In genomic region chr17:72889556-72890397, GRCm38 (mm10) we compare ENCODE assay signal across 8 mouse cellular contexts. TPM values are rescaled to one million over a fixed set of nuclear protein-coding genes. Genes with fewer than 3 reads are reported as not detected.
DNase-seq lines count a peak whose midpoint lies in the region; ATAC-seq and TF ChIP-seq lines count a peak whose summit lies in the region.

No protein-coding gene starts in this region.

- no peak for TF ChIP-seq POLR2A in bone marrow, adult 2 months (IDR thresholded peaks at IDR 0.05; ENCODE audit: borderline replicate concordance, control insufficient read depth, low read depth, low read length)
- TF ChIP-seq POLR2A in limb, embryonic 14.5 days (IDR thresholded peaks at IDR 0.05; ENCODE audit: borderline replicate concordance, extremely low read depth, insufficient read depth, insufficient read length) = no peak

- ATAC-seq in CD4-positive, CD25-positive, alpha-beta regulatory T cell, adult 4 months = peak; percentile 87
- no peak for ATAC-seq in embryonic facial prominence, embryonic 15.5 days (ENCODE audit: insufficient number of reproducible peaks, low FRiP score, low TSS enrichment, low read depth)
- no peak for ATAC-seq in heart, embryonic 13.5 days (ENCODE audit: extremely low read depth, insufficient number of reproducible peaks, low FRiP score, low TSS enrichment)
- peak; percentile 54 for ATAC-seq in kidney, embryonic 15.5 days (replicated peaks; ENCODE audit: low FRiP score)
- peak; percentile 37; the same call in 1 of the 2 replicates for ATAC-seq in limb, embryonic 14.5 days (ENCODE audit: low FRiP score, low read depth)
- peak; percentile 48 for ATAC-seq in neural tube, embryonic 11.5 days (ENCODE audit: insufficient read depth, low FRiP score, low TSS enrichment)

- H3K9ac ChIP-seq in embryonic facial prominence, embryonic 15.5 days = no peak overlapping the region
- H3K9ac ChIP-seq in heart, embryonic 13.5 days = 0 out of 2 replicates have a peak overlapping the region, but pooled peaks have one; percentile 33
- H3K9ac ChIP-seq in kidney, embryonic 15.5 days = no peak overlapping the region
- no peak overlapping the region for H3K9ac ChIP-seq in limb, embryonic 14.5 days (ENCODE audit: low read depth, low read length, severe bottlenecking)
- no peak overlapping the region for H3K9ac ChIP-seq in neural tube, embryonic 11.5 days (ENCODE audit: low read length)

- H3K4me2 ChIP-seq in embryonic facial prominence, embryonic 15.5 days (replicated peaks) = 0 out of 2 replicates have a peak overlapping the region, but pooled peaks have one; percentile 19
- peak overlapping the region; percentile 26; the same call in 1 of the 2 replicates for H3K4me2 ChIP-seq in heart, embryonic 13.5 days
- H3K4me2 ChIP-seq in kidney, embryonic 15.5 days = peak overlapping the region; percentile 35
- no peak overlapping the region for H3K4me2 ChIP-seq in limb, embryonic 14.5 days (replicated peaks; ENCODE audit: low read depth, low read length, severe bottlenecking)
- H3K4me2 ChIP-seq in neural tube, embryonic 11.5 days (ENCODE audit: low read depth) = 0 out of 2 replicates have a peak overlapping the region, but pooled peaks have one; percentile 19

- H3K27me3 ChIP-seq in embryonic facial prominence, embryonic 15.5 days = no peaks in the 10 kb centered on the region; the same call in 1 of the 2 replicates
- H3K27me3 ChIP-seq in heart, embryonic 13.5 days (replicated peaks) = no peaks in the 10 kb centered on the region
- no peaks in the 10 kb centered on the region for H3K27me3 ChIP-seq in kidney, embryonic 15.5 days
- no peaks in the 10 kb centered on the region for H3K27me3 ChIP-seq in limb, embryonic 14.5 days (ENCODE audit: control insufficient read depth, insufficient read depth, low read length)
- H3K27me3 ChIP-seq in neural tube, embryonic 11.5 days (ENCODE audit: control insufficient read depth, insufficient read depth, low read length) = no peaks in the 10 kb centered on the region

- H3K4me3 ChIP-seq in bone marrow, adult 2 months (replicated peaks; ENCODE audit: control insufficient read depth, low read depth, low read length) = no peak overlapping the region
- no peak overlapping the region for H3K4me3 ChIP-seq in embryonic facial prominence, embryonic 15.5 days (replicated peaks)
- no peak overlapping the region for H3K4me3 ChIP-seq in heart, embryonic 13.5 days
- H3K4me3 ChIP-seq in kidney, embryonic 15.5 days (replicated peaks) = no peak overlapping the region
- no peak overlapping the region for H3K4me3 ChIP-seq in limb, embryonic 14.5 days (replicated peaks; ENCODE audit: low read length)
- no peak overlapping the region for H3K4me3 ChIP-seq in neural tube, embryonic 11.5 days (ENCODE audit: low read depth, low read length)

- no peaks in the 10 kb centered on the region for H3K36me3 ChIP-seq in embryonic facial prominence, embryonic 15.5 days
- H3K36me3 ChIP-seq in heart, embryonic 13.5 days = no peaks in the 10 kb centered on the region
- H3K36me3 ChIP-seq in kidney, embryonic 15.5 days = no peaks in the 10 kb centered on the region
- H3K36me3 ChIP-seq in limb, embryonic 14.5 days (ENCODE audit: control insufficient read depth, insufficient read depth, low read length) = no peaks in the 10 kb centered on the region
- no peaks in the 10 kb centered on the region for H3K36me3 ChIP-seq in neural tube, embryonic 11.5 days (ENCODE audit: control insufficient read depth, insufficient read depth, low read length)

- whole genome bisulfite sequencing in bone marrow, adult 2 months = 36% methylated on average over 20 of the region's 20 CpGs
- WGBS in embryonic facial prominence, embryonic 15.5 days = 15% methylated on average over 19 of the region's 20 CpGs
- 24% methylated on average over 20 of the region's 20 CpGs for WGBS in heart, embryonic 13.5 days
- WGBS in kidney, embryonic 15.5 days = 19% methylated on average over 20 of the region's 20 CpGs
- WGBS in limb, embryonic 14.5 days = 16% methylated on average over 20 of the region's 20 CpGs
- 21% methylated on average over 20 of the region's 20 CpGs for WGBS in neural tube, embryonic 11.5 days

- peak; percentile 27; the same call in 1 of the 2 replicates for TF ChIP-seq CTCF in bone marrow, adult 2 months (IDR thresholded peaks at IDR 0.05; ENCODE audit: control insufficient read depth, insufficient read depth, low read length)

- no peak overlapping the region for H3K27ac ChIP-seq in bone marrow, adult 2 months (ENCODE audit: control insufficient read depth, insufficient read depth, low read depth, low read length, poor library complexity)
- no peak overlapping the region for H3K27ac ChIP-seq in embryonic facial prominence, embryonic 15.5 days (replicated peaks)
- no peak overlapping the region for H3K27ac ChIP-seq in heart, embryonic 13.5 days (replicated peaks)
- no peak overlapping the region for H3K27ac ChIP-seq in kidney, embryonic 15.5 days
- no peak overlapping the region for H3K27ac ChIP-seq in limb, embryonic 14.5 days (replicated peaks; ENCODE audit: low read depth, low read length)
- no peak overlapping the region for H3K27ac ChIP-seq in neural tube, embryonic 11.5 days (ENCODE audit: low read depth, low read length)

- H3K9me3 ChIP-seq in embryonic facial prominence, embryonic 15.5 days (replicated peaks) = no peaks in the 10 kb centered on the region
- no peaks in the 10 kb centered on the region for H3K9me3 ChIP-seq in heart, embryonic 13.5 days
- no peaks in the 10 kb centered on the region for H3K9me3 ChIP-seq in kidney, embryonic 15.5 days (replicated peaks)
- no peaks in the 10 kb centered on the region for H3K9me3 ChIP-seq in limb, embryonic 14.5 days (ENCODE audit: control insufficient read depth, low read length)
- H3K9me3 ChIP-seq in neural tube, embryonic 11.5 days (ENCODE audit: control insufficient read depth, low read length) = no peaks in the 10 kb centered on the region

- DNase-seq in limb, embryonic 14.5 days (ENCODE audit: low spot score) = peak; percentile 85
- peak; percentile 59 for DNase-seq in neural tube, embryonic 11.5 days (ENCODE audit: low spot score)
- peak; percentile 63 for DNase-seq in testis, postnatal 10 days (ENCODE audit: low spot score)

- no peaks in the 10 kb centered on the region for H3K4me1 ChIP-seq in bone marrow, adult 2 months (ENCODE audit: control insufficient read depth, insufficient read depth, low read length)
- H3K4me1 ChIP-seq in embryonic facial prominence, embryonic 15.5 days = peaks cover 4% of the 10 kb centered on the region; the same call in 1 of the 2 replicates
- peaks cover 15% of the 10 kb centered on the region for H3K4me1 ChIP-seq in heart, embryonic 13.5 days
- peaks cover 8% of the 10 kb centered on the region; the same call in 1 of the 2 replicates for H3K4me1 ChIP-seq in kidney, embryonic 15.5 days
- no peaks in the 10 kb centered on the region for H3K4me1 ChIP-seq in limb, embryonic 14.5 days (ENCODE audit: control insufficient read depth, insufficient read depth, low read length)
- H3K4me1 ChIP-seq in neural tube, embryonic 11.5 days (ENCODE audit: control insufficient read depth, insufficient read depth, low read length) = no peaks in the 10 kb centered on the region

RNA-seq across cellular contexts. Expression of gene Lbh, which starts 28.3 kb away (rescaled TPM):
- 10 to 100 TPM; 22.7 to 38.5 TPM for polyA plus RNA-seq in CD4-positive, CD25-positive, alpha-beta regulatory T cell, adult 4 months (2017; shearing (Covaris generic))
- 19.3 and 31.8 TPM in 2 replicates for polyA plus RNA-seq in bone marrow, adult 2 months (2011; ENCODE audit: insufficient read depth, insufficient read length, low replicate concordance, missing spikeins)
- 3.3 and 3.5 TPM in 2 replicates for polyA plus RNA-seq in embryonic facial prominence, embryonic 15.5 days (2015; fragmentation: Nextera tagmentation; extraction: Ambion mirVana)
- polyA plus RNA-seq in heart, embryonic 13.5 days (2015; fragmentation: Nextera tagmentation; extraction: Ambion mirVana) = 25.6 and 30.8 TPM in 2 replicates
- 7.1 and 8.9 TPM in 2 replicates for polyA plus RNA-seq in kidney, embryonic 15.5 days (2015; fragmentation: Nextera tagmentation; extraction: Ambion mirVana)
- polyA plus RNA-seq in limb, embryonic 14.5 days (2012; rRNA removed) = 55.3 and 80.6 TPM in 2 replicates
- 3.9 and 4.9 TPM in 2 replicates for polyA plus RNA-seq in limb, embryonic 14.5 days (2014; fragmentation: Nextera tagmentation; extraction: Ambion mirVana)
- 5.3 TPM in 2 replicates for polyA plus RNA-seq in neural tube, embryonic 11.5 days (2014; fragmentation: Nextera tagmentation; extraction: Ambion mirVana)

RNA-seq across cellular contexts. Expression of gene Ypel5, which starts 53.5 kb away (rescaled TPM):
- 10 to 100 TPM; 70.4 to 82.8 TPM for polyA plus RNA-seq in CD4-positive, CD25-positive, alpha-beta regulatory T cell, adult 4 months (2017; shearing (Covaris generic))
- 62.9 and 68.6 TPM in 2 replicates for polyA plus RNA-seq in bone marrow, adult 2 months (2011; ENCODE audit: insufficient read depth, insufficient read length, low replicate concordance, missing spikeins)
- polyA plus RNA-seq in embryonic facial prominence, embryonic 15.5 days (2015; fragmentation: Nextera tagmentation; extraction: Ambion mirVana) = 54.2 and 56.9 TPM in 2 replicates
- polyA plus RNA-seq in heart, embryonic 13.5 days (2015; fragmentation: Nextera tagmentation; extraction: Ambion mirVana) = 63.9 and 66.8 TPM in 2 replicates
- 43.1 and 43.3 TPM in 2 replicates for polyA plus RNA-seq in kidney, embryonic 15.5 days (2015; fragmentation: Nextera tagmentation; extraction: Ambion mirVana)
- 16.9 and 21.3 TPM in 2 replicates for polyA plus RNA-seq in limb, embryonic 14.5 days (2012; rRNA removed)
- polyA plus RNA-seq in limb, embryonic 14.5 days (2014; fragmentation: Nextera tagmentation; extraction: Ambion mirVana) = 55.1 and 57.5 TPM in 2 replicates
- polyA plus RNA-seq in neural tube, embryonic 11.5 days (2014; fragmentation: Nextera tagmentation; extraction: Ambion mirVana) = 63.8 and 64.8 TPM in 2 replicates

Comparison
In these comparisons a context has a peak if more than half of its experiments do, and no peak if none do; other contexts are left out.
1. ATAC-seq: peak in CD4-positive, CD25-positive, alpha-beta regulatory T cell, adult 4 months (single experiment), kidney, embryonic 15.5 days (single experiment), limb, embryonic 14.5 days (single experiment) and neural tube, embryonic 11.5 days (single experiment); none in embryonic facial prominence, embryonic 15.5 days (single experiment) and heart, embryonic 13.5 days (single experiment).
2. Peak in every context shown above with its lines, with median percentiles within 50 percentile points of each other: DNase-seq.